In genomic region chr10:18233891-18234290, GRCm38 (mm10) we compare ENCODE assay signal across 8 mouse cellular contexts. TPM values are rescaled to one million over a fixed set of nuclear protein-coding genes. Genes with fewer than 3 reads are reported as not detected.
A peak's percentile ranks its signal among the peaks of the same experiment; 100 is the strongest.
DNase-seq lines count a peak whose midpoint lies in the region; ATAC-seq lines count a peak whose summit lies in the region.

No protein-coding gene starts in this region.

- H3K4me2 ChIP-seq in forebrain, embryonic 15.5 days (replicated peaks): peak overlapping the region; percentile 73; the same call in 1 of the 2 replicates
- H3K4me2 ChIP-seq in forebrain, embryonic 11.5 days (ENCODE audit: low read depth, low read length, severe bottlenecking): no peak overlapping the region
- peak overlapping the region; percentile 87 for H3K4me2 ChIP-seq in stomach, embryonic 16.5 days (ENCODE audit: low read depth, low read length)

- no peak overlapping the region for H3K27ac ChIP-seq in forebrain, embryonic 15.5 days (replicated peaks)
- H3K27ac ChIP-seq in forebrain, embryonic 11.5 days (ENCODE audit: low read depth, low read length): no peak overlapping the region
- H3K27ac ChIP-seq in stomach, embryonic 16.5 days (ENCODE audit: low read length): no peak overlapping the region

- 0 out of 2 replicates have a peak overlapping the region, but pooled peaks have one; percentile 65 for H3K9ac ChIP-seq in forebrain, embryonic 15.5 days (replicated peaks)
- no peak overlapping the region for H3K9ac ChIP-seq in forebrain, embryonic 11.5 days (ENCODE audit: low read length)
- H3K9ac ChIP-seq in stomach, embryonic 16.5 days (ENCODE audit: low read length): no peak overlapping the region

- no peaks in the 10 kb centered on the region for H3K27me3 ChIP-seq in forebrain, embryonic 15.5 days
- H3K27me3 ChIP-seq in forebrain, embryonic 11.5 days (ENCODE audit: control insufficient read depth, insufficient read depth, low read length): no peaks in the 10 kb centered on the region
- no peaks in the 10 kb centered on the region for H3K27me3 ChIP-seq in stomach, embryonic 16.5 days (ENCODE audit: control insufficient read depth, insufficient read depth, low read length)

- peak overlapping the region; percentile 78; the same call in 1 of the 2 replicates for H3K4me3 ChIP-seq in forebrain, embryonic 15.5 days
- H3K4me3 ChIP-seq in forebrain, embryonic 11.5 days (ENCODE audit: low read depth, low read length): no peak overlapping the region
- H3K4me3 ChIP-seq in stomach, embryonic 16.5 days (replicated peaks; ENCODE audit: low read length): peak overlapping the region; percentile 90; the same call in 1 of the 2 replicates

- no peaks in the 10 kb centered on the region for H3K36me3 ChIP-seq in forebrain, embryonic 15.5 days
- no peaks in the 10 kb centered on the region for H3K36me3 ChIP-seq in forebrain, embryonic 11.5 days (ENCODE audit: control insufficient read depth, insufficient read depth, low read length)
- no peaks in the 10 kb centered on the region for H3K36me3 ChIP-seq in stomach, embryonic 16.5 days (ENCODE audit: control insufficient read depth, insufficient read depth, low read length)

- H3K4me1 ChIP-seq in forebrain, embryonic 15.5 days: peaks cover 8% of the 10 kb centered on the region
- H3K4me1 ChIP-seq in forebrain, embryonic 11.5 days (replicated peaks; ENCODE audit: control insufficient read depth, insufficient read depth, low read length): no peaks in the 10 kb centered on the region
- H3K4me1 ChIP-seq in stomach, embryonic 16.5 days (ENCODE audit: control insufficient read depth, insufficient read depth, low read length): 0 out of 2 replicates have a peak, but pooled peaks cover 7% of the 10 kb centered on the region

- H3K9me3 ChIP-seq in forebrain, embryonic 15.5 days: no peaks in the 10 kb centered on the region
- no peaks in the 10 kb centered on the region for H3K9me3 ChIP-seq in forebrain, embryonic 11.5 days (ENCODE audit: control insufficient read depth, low read length)
- no peaks in the 10 kb centered on the region for H3K9me3 ChIP-seq in stomach, embryonic 16.5 days (replicated peaks; ENCODE audit: control insufficient read depth, low read length)

- DNase-seq in forebrain, embryonic 11.5 days (ENCODE audit: low spot score): no peak
- peak; percentile 12 for DNase-seq in retina, embryonic 14.5 days (ENCODE audit: low spot score)
- no peak for DNase-seq in retina, postnatal 1 day
- DNase-seq in kidney, postnatal 14 days: peak; percentile 2
- DNase-seq in cerebellum, adult 9-10 months: no peak
- DNase-seq in adrenal gland, postnatal 4 days (ENCODE audit: low spot score in 2 of 2): no peak

- WGBS in forebrain, embryonic 15.5 days: 47% methylated on average over 3 of the region's 3 CpGs
- 58% methylated on average over 3 of the region's 3 CpGs for WGBS in forebrain, embryonic 11.5 days
- WGBS in stomach, embryonic 16.5 days: 53% methylated on average over 3 of the region's 3 CpGs

- no peak for ATAC-seq in forebrain, embryonic 15.5 days (replicated peaks)
- no peak for ATAC-seq in forebrain, embryonic 11.5 days (replicated peaks; ENCODE audit: low FRiP score)
- ATAC-seq in stomach, embryonic 16.5 days (ENCODE audit: insufficient read depth, low FRiP score): no peak

RNA-seq across cellular contexts. Expression of gene Ccdc28a, which starts 0.9 kb away (rescaled TPM):
- polyA plus RNA-seq in forebrain, embryonic 15.5 days (2015; fragmentation: Nextera tagmentation; extraction: Ambion mirVana): 8.5 and 9.3 TPM in 2 replicates
- polyA plus RNA-seq in forebrain, embryonic 11.5 days (2014; fragmentation: Nextera tagmentation; extraction: Ambion mirVana): 5.9 and 6.0 TPM in 2 replicates
- 13.1 and 16.4 TPM in 2 replicates for polyA plus RNA-seq in stomach, embryonic 16.5 days (2015; fragmentation: Nextera tagmentation; extraction: Ambion mirVana)
- total RNA-seq in adrenal gland, postnatal 4 days (2021): 10 to 100 TPM; 10.3 to 10.7 TPM

RNA-seq across cellular contexts. Expression of gene Ect2l, which starts 23.2 kb away (rescaled TPM):
- polyA plus RNA-seq in forebrain, embryonic 15.5 days (2015; fragmentation: Nextera tagmentation; extraction: Ambion mirVana): 0.20 TPM in 2 replicates
- 0.49 and 0.85 TPM in 2 replicates for polyA plus RNA-seq in forebrain, embryonic 11.5 days (2014; fragmentation: Nextera tagmentation; extraction: Ambion mirVana)
- 0.43 TPM in 1 of 2 replicates, not detected in the other for polyA plus RNA-seq in stomach, embryonic 16.5 days (2015; fragmentation: Nextera tagmentation; extraction: Ambion mirVana)
- under 1 TPM in 1 of 2 experiments, not detected in 1; 0.31 TPM for total RNA-seq in adrenal gland, postnatal 4 days (2021)

Comparison
In these comparisons a context has a peak if more than half of its experiments do, and no peak if none do; other contexts are left out.
1. DNase-seq: peak in retina, embryonic 14.5 days (single experiment) and kidney, postnatal 14 days (single experiment); none in forebrain, embryonic 11.5 days (single experiment), retina, postnatal 1 day (single experiment), cerebellum, adult 9-10 months (single experiment) and adrenal gland, postnatal 4 days (0 of 2).